Mouse (Mus musculus) liver, embryonic 18 days (tissue): ENCODE results near the gene Hdlbp. TPM values are rescaled to one million over a fixed set of nuclear protein-coding genes. Genes with fewer than 3 reads are reported as not detected.

Experiments
- polyA plus RNA-seq: library from polyadenylated mRNA; depleted of rRNA; stranded (reverse); fragments of >200 nt; gene quantifications from 2 replicates; pipeline ENCODE4 v1.2.3, GENCODE M21; 2012; rRNA removed

Hdlbp gene
- 68.2 and 75.8 TPM in 2 replicates for polyA plus RNA-seq

GRCm38 (mm10) chr1:93478586-93479475 lies at the start of gene Hdlbp:
TSS of gene Hdlbp (minus strand) at chr1:93478815.

GRCm38 (mm10) chr1:93511585-93512350 lies 33.2 kb upstream of the Hdlbp start, which contains the start of gene Farp2:
TSS of gene Farp2 (plus strand) at chr1:93512079.

GRCm38 (mm10) chr1:93373665-93374064 lies 105.0 kb downstream of the Hdlbp start, which contains the start of gene Ano7:
TSS of gene Ano7 (plus strand) at chr1:93373930.

Other genes with a start within 250 kb of the Hdlbp start
- 0.45 and 0.46 TPM in 2 replicates for gene Sned1, start 243.0 kb downstream of the Hdlbp start, polyA plus RNA-seq
- 10.2 TPM in 2 replicates for gene Mterf4, start 172.9 kb downstream of the Hdlbp start, polyA plus RNA-seq
- gene Ppp1r7, start 136.0 kb downstream of the Hdlbp start, polyA plus RNA-seq = 4.6 and 5.3 TPM in 2 replicates
- 3.2 and 3.7 TPM in 2 replicates for gene Pask, start 135.3 kb downstream of the Hdlbp start, polyA plus RNA-seq
- gene Ano7, start 104.9 kb downstream of the Hdlbp start, polyA plus RNA-seq = 0.15 and 0.16 TPM in 2 replicates
- 1.7 and 2.3 TPM in 2 replicates for gene Farp2, start 33.3 kb upstream of the Hdlbp start, polyA plus RNA-seq
- gene Stk25, start 179.8 kb upstream of the Hdlbp start, polyA plus RNA-seq = 55.0 and 57.8 TPM in 2 replicates
- 2.7 and 3.5 TPM in 2 replicates for gene Bok, start 206.8 kb upstream of the Hdlbp start, polyA plus RNA-seq